Mouse (Mus musculus): ENCODE measurements around the gene Lamtor5. TPM values are rescaled to one million over a fixed set of nuclear protein-coding genes. Genes with fewer than 3 reads are reported as not detected.

The Lamtor5 gene
- total RNA-seq, 2 experiments from 2014 or later, result 72.9 to 194 TPM

Other genes starting within 250 kb of the Lamtor5 start
- gene Kcna3, start 242.7 kb upstream of the Lamtor5 start, total RNA-seq (2015), result 13.3 and 17.4 TPM in 2 replicates
- gene Kcna3, start 242.7 kb upstream of the Lamtor5 start, total RNA-seq (2017), result 5.6 and 6.9 TPM in 2 replicates
- gene Kcna2, start 177.7 kb upstream of the Lamtor5 start, total RNA-seq (2015), result under 0.01 and 0.07 TPM in 2 replicates
- 0.04 TPM in 1 of 2 replicates, not detected in the other for gene Kcna2, start 177.7 kb upstream of the Lamtor5 start, total RNA-seq (2017)
- gene Kcna10, start 95.8 kb upstream of the Lamtor5 start, total RNA-seq (2015), result not detected in 2 replicates
- not detected in 2 replicates for gene Kcna10, start 95.8 kb upstream of the Lamtor5 start, total RNA-seq (2017)
- gene Cym, start 57.1 kb upstream of the Lamtor5 start, total RNA-seq (2015), result 0.25 and 0.74 TPM in 2 replicates
- gene Cym, start 57.1 kb upstream of the Lamtor5 start, total RNA-seq (2017), result not detected in 2 replicates
- gene A630076J17Rik, start 48.2 kb upstream of the Lamtor5 start, total RNA-seq (2015), result not detected in 2 replicates
- gene A630076J17Rik, start 48.2 kb upstream of the Lamtor5 start, total RNA-seq (2017), result not detected in 2 replicates
- gene Prok1, start 39.2 kb upstream of the Lamtor5 start, total RNA-seq (2015), result not detected in 2 replicates
- not detected in 2 replicates for gene Prok1, start 39.2 kb upstream of the Lamtor5 start, total RNA-seq (2017)
- 0.07 and 0.36 TPM in 2 replicates for gene Slc16a4, start 12.4 kb downstream of the Lamtor5 start, total RNA-seq (2015)
- 0.18 TPM in 1 of 2 replicates, not detected in the other for gene Slc16a4, start 12.4 kb downstream of the Lamtor5 start, total RNA-seq (2017)
- 38.8 and 40.8 TPM in 2 replicates for gene Rbm15, start 54.8 kb downstream of the Lamtor5 start, total RNA-seq (2015)
- 28.6 and 31.3 TPM in 2 replicates for gene Rbm15, start 54.8 kb downstream of the Lamtor5 start, total RNA-seq (2017)
- gene Kcnc4, start 180.7 kb downstream of the Lamtor5 start, total RNA-seq (2015), result not detected in 2 replicates
- not detected in 2 replicates for gene Kcnc4, start 180.7 kb downstream of the Lamtor5 start, total RNA-seq (2017)
- gene Slc6a17, start 239.2 kb downstream of the Lamtor5 start, total RNA-seq (2015), result not detected in 2 replicates
- gene Slc6a17, start 239.2 kb downstream of the Lamtor5 start, total RNA-seq (2017), result not detected in 2 replicates

Data from megakaryocyte, adult 5-6 weeks (primary cell).